Mouse (Mus musculus) erythroblast, embryonic 14.5 days (primary cell): ENCODE data around the gene Gm11562.

Source experiments
- GATA1 ChIP-seq: IDR thresholded peaks from 2 replicates; pipeline ENCODE4 v1.6.1; 2012; ENCODE audit warnings: low read length, inconsistent platforms, mixed read lengths
- TAL1 ChIP-seq: IDR thresholded peaks from 3 replicates; pipeline ENCODE4 v1.6.1; 2012; ENCODE audit warnings: low read length, inconsistent platforms, mixed read lengths

GRCm38 (mm10) chr11:99630890-99631289 is 10.7 kb upstream of the Gm11562 start:
- TF ChIP-seq GATA1 (no peak), TAL1 (no peak)
